Mouse (Mus musculus) spleen, adult 2 months (tissue): Measurements from ENCODE around the gene Nos1ap.

Experiments used
- CTCF ChIP-seq: fragments of 200-500 bp; IDR thresholded peaks from 2 replicates; pipeline ENCODE4 v1.5.1; 2011; ENCODE audit warnings: mild to moderate bottlenecking, inconsistent platforms; ENCODE audit not compliant: insufficient read depth, insufficient read length, insufficient replicate concordance; ENCODE audit errors: extremely low read depth
- POLR2A ChIP-seq: fragments of 200-500 bp; IDR thresholded peaks from 2 replicates; pipeline ENCODE4 v1.6.1; 2011; ENCODE audit warnings: low read depth, low read length, inconsistent platforms

DNA sequence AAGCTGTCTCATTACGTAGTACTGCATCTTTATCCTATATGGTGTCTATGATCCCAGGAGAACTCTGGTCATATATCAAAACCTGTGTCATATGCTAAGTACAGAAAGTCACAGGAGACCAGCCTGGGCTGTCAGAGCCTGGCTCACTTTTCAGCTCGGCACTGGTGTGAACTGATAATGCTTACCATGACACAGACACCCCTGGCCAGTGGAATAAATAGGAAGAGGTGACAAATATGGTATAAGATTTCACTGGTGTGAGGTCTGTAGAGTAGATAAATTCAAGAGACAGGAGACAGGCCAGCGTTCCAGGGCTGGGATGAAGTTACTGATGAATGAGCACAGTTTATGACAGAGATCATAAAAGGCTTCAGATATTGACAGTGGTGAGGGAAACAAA, 84.6 kb downstream of the Nos1ap start:
- TF ChIP-seq POLR2A, result no peak
- no peak for TF ChIP-seq CTCF
